Mouse (Mus musculus) layer of hippocampus, adult 9-10 months (tissue): ENCODE measurements around the gene Zfp940.
"Not testable (repeated sequence)": the region's sequence is repeated elsewhere in the genome, so short reads cannot be mapped to it uniquely, and the experiment has no call there.

Source experiments
- DNase-seq: peaks from one replicate; pipeline ENCODE4 v3.0.0; 2022; ENCODE audit warnings: low spot score

The Zfp940 gene

DNA sequence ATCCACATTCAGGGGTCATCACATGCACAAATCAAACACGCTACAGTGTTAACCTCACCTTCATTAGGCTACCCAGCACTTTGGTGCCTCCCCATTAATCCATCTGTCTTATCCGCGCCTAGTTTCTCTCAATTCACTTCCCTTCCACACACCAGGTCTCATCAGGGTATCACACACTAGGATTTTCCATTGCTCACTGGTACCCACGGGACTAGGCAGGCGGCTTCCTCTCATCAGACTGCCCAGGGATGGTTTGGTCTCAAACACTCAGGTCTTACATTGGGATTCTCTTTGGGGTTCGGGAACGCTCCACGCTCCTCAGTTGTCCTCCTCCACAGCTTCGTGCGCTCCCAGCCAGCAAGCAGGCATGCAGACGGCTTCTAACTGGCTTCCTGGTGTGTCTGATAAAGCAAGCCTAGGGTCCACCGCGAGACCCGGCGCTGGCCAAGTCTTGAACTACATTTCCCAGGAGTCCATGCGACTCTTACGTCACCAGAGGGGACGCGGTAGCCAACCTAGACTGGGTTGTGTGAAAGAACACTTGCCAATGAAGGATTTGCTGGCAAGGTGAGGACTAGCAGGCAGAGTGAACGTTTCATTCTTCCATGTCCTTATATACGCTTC is at the start of gene Zfp940:
TSS of gene Zfp940 (minus strand) at position 451 of the 624 bp plus-strand sequence.
- DNase-seq, result peak; percentile 79

DNA sequence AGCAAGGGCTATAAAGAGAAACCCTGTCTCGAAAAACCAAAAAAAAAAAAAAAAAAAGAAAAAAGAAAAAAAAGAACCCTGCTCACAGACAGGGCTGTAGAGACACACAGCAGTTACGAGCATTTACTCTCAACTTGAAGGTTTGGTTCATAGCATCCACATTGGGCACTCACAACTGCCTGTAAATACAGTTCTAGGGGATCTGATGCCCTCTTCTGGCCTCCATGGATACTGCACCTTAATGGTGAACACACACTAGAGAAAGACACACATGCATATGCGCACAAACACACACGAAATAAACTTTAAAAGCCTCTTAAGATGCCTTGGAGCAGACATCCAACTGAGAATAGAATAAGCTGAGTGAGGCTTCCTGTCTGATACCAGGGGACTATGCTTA is 44.9 kb upstream of the Zfp940 start:
- DNase-seq, result no peak

DNA sequence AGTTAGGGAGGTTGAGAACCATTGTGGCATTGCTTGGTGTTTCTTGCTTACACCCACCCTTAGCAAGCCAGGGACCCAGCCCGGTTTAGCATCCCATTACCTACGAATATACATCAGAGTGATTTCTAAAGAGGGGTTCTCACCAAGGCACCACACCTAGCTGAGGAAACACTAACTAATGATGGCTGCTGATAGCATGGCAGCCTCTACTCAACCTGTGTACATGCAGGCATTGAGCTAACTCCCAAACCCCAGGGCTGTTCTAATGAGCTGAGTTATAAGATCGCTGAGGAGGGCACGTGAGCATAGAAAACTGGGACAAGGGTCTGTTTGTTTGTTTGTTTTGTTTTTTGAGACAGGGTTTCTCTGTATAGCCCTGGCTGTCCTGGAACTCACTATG is 39.3 kb upstream of the Zfp940 start:
- DNase-seq, result no peak

- DNase-seq, result no peak
Measured at GRCm38 (mm10) chr7:29890501-29890900, 37.0 kb upstream of the Zfp940 start.

- DNase-seq, result no peak
Measured at GRCm38 (mm10) chr7:29880916-29881315, 27.4 kb upstream of the Zfp940 start.

DNA sequence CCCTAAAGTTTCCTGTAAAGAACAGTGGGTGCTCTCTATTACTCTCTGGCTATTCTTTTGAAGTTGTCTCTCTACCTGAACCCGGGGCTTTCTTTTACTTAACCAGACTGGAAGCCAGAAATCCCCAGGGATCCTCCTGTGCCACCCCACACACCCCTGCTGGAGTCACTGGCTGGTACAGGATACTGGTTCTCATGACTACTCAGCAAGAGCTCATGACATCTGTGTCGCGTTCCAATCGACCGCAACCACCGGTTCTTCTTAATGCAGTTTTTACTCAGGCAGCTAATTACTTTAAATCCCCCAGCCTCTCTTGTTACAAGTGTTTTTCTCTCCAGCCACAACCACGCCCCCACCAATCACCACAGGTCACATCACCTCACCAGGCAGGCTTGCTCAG is 26.6 kb upstream of the Zfp940 start:
- no peak for DNase-seq

GRCm38 (mm10) chr7:29877561-29877960 is 24.1 kb upstream of the Zfp940 start:
- not testable (repeated sequence) for DNase-seq

GRCm38 (mm10) chr7:29874256-29874655 is 20.8 kb upstream of the Zfp940 start:
- no peak for DNase-seq

GRCm38 (mm10) chr7:29861660-29862059 is 8.2 kb upstream of the Zfp940 start:
- no peak for DNase-seq

- DNase-seq, result peak; percentile 56
Measured at GRCm38 (mm10) chr7:29859532-29860517, 6.4 kb upstream of the Zfp940 start, which contains the start of gene Zfp420. TSS of gene Zfp420 (plus strand) at chr7:29859979.

GRCm38 (mm10) chr7:29852831-29853218 is 644 bp downstream of the Zfp940 start:
- no peak for DNase-seq

DNA sequence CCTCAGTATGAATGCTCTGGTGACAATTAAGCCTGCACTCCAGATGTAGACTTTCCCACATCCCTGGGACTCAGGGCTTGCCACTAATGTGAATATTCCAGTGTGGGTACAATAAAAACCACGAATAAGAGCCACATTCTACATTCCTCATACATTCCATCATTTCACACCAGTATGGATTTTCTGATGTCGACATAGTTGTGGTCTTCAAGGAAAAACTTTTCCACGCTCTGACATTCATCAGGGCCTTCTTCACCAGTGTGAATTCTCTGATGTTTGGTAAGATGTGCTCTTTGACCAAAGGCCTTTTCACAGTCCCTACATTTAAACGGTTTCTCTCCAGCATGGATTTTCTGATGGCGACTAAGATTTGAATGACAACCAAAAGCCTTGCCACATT is 8.9 kb downstream of the Zfp940 start:
- DNase-seq, result no peak

DNA sequence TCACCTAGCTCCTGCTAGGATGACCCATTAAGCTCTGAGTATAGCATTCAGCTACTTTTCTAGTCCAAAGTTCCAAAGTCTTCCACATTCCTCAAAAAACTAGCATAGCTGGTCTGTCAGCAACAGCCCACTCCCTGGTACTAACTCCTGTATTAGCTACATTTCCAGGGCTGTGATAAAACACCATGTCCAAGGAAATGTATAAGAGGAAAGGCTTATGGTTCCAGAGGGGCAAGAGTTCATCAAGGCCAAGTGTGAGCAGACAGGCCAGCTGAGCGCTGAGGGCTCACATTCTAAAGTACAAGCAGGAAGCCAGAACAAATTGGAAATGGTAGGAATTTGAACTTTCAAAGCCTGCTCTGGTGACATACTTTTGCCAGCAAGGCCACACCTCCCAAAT is 11.4 kb downstream of the Zfp940 start:
- no peak for DNase-seq

GRCm38 (mm10) chr7:29839256-29839655 is 14.2 kb downstream of the Zfp940 start:
- no peak for DNase-seq

DNA sequence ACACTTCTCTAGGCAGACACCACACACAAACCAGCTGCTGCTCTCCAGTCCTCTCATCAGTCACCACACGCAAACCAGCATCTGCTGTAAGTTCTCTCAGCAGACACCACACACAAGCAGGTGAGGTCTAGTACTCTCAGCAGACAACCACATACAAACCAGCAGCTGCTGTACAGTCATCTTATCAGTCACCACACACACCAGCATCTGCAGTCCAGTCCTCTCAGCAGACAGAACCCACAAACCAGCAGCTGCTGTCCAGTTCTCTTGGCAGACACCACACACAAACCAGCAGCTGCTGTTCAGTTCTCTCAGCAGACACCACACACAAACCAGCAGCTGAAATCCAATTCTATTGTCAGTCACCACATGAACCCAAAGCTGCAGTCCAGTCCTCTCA is 16.7 kb downstream of the Zfp940 start:
- DNase-seq, result no peak

GRCm38 (mm10) chr7:29829804-29830203 is 23.7 kb downstream of the Zfp940 start:
- no peak for DNase-seq

DNA sequence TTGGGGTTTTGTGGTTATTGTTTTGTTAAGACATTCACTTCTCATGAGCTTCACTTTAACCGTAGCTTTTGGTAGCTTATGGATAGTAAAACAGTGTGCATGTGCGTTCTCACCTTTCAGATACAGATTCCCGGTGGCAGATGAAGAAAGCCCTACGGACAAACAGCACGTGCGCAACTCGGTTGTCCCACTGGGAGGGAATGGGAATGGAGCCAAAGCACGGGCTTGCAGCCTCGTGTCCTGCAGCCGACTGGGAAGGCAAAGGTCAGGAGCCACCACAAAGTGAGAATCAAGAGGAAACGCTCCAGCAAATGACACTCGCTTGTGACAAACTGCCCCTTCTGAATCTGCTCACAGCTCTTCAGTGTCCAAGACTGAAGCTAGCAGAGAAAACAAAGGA is 25.5 kb downstream of the Zfp940 start:
- DNase-seq, result no peak

DNA sequence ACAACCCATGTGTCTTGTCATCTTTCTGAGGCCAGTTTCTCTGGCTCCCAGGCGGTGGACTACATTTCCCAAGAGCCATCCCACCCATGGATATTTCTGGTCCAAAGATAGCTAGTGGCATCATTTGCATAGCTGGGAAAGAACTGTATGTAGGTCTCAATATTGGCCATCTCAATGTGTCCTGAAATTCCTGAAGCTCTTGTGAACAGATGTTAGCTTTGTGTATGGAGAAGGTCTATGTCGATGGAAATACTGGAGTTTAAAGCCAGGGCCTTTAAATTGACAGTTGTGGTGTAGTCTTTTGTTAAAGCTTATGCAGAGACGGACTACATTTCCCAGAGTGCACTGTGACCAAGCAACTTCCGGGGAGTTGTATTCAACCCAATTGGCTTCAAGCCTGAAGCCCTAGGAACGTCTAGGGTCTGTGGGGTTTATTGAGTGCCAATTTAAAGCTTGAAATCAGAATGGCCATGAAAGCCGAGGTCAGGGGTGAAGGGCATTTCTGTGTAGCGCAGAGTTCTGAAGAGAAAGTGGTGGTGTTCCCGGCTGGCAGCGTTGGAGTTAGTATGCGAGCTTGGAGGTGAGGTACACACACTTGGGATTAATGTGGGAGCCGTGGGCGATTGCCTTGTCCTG is 34.7 kb downstream of the Zfp940 start:
- DNase-seq, result peak; percentile 71

DNA sequence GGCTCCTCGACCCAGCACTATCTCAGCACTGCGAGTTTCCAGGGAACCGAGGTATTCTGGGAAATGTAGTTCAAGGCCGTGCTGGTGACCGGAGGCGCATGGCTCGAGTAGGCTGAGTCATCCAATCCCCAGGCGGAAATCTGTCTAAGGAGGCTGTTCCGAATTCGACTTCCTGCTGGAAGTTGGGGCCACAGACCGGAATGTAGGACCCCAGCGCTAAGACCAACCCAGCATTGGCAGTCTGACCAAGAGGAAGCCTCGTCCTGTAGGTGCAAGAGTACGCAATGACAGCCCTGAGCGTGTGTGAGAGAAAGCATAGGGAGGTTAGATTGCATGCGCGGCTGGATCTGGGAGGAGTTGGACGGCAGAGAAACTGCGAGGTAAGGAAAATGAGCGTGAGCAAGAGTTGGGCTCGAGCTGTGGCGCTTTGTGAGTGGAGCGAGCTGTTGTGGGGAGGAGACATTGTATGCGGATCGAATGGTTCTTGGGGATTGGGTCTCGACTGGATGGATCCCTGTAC is 37.5 kb downstream of the Zfp940 start, which contains the start of gene Zfp790:
TSS of gene Zfp790 (plus strand) at position 205 of the 520 bp plus-strand sequence.
- peak; percentile 83 for DNase-seq

- DNase-seq, result no peak
Measured at GRCm38 (mm10) chr7:29815061-29815784, 38.2 kb downstream of the Zfp940 start.

DNA sequence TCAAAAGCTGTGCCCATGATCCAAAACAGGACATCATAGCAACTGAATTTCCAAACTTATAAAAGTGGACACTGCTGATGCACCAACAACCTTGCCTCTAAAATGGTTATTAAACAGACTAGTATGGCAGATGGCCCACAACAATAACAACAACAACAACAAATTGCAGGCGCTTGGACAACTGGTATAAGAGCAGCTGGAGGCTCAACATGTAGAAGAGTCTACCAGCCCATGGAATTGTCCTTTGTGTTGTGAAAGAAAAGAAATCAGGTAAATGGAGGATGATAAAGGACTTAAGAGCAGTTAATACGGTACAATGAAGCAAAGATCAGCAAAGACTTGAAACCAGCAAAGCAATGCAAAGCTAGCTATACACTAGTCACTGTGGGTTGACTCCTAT is 39.1 kb downstream of the Zfp940 start:
- DNase-seq, result no peak

DNA sequence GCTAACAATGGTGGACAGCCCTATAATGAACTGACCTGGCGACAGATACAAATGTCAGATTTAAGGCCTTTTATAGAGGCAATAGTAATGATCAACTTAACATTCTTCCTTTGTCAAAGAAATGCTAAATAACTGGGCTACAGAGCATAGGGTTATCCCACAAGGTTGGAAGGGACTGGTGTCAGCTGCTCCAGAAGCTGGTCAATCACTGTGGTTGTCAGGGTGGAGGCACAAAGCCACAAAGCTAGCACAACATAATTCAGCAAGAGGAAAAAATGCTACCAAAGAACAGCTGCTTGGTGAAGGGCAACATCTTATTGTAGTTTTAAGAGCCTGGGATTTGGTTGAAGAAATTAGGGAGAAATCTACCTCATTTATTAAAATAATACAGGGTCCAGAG is 41.2 kb downstream of the Zfp940 start:
- no peak for DNase-seq
